Mouse (Mus musculus) kidney, adult 2 months (tissue): ENCODE data around the gene Whrn.

ENCODE experiments used
- CTCF ChIP-seq: fragments of 200-500 bp; conservative IDR thresholded peaks from 2 replicates; pipeline ENCODE4 v1.5.1; 2011; ENCODE audit warnings: low read depth, mild to moderate bottlenecking, control low read depth, low read length, moderate library complexity, mixed read lengths; ENCODE audit not compliant: insufficient read depth, insufficient read length
- POLR2A ChIP-seq: fragments of 200-500 bp; IDR thresholded peaks from one replicate; pipeline ENCODE4 v1.6.1; 2011; ENCODE audit warnings: low read depth, low read length, control low read depth

- TF ChIP-seq CTCF (no peak), POLR2A (no peak)
Measured at GRCm38 (mm10) chr4:63501050-63501449, 5.3 kb upstream of the Whrn start.
